Comparison of ENCODE assay signal across 28 mouse cellular contexts in genomic region chr3:79283031-79283430, GRCm38 (mm10). TPM values are rescaled to one million over a fixed set of nuclear protein-coding genes. Genes with fewer than 3 reads are reported as not detected.
DNase-seq lines count a peak whose midpoint lies in the region; ATAC-seq and TF ChIP-seq lines count a peak whose summit lies in the region.
"Had no signal": no experiment of that assay in that cellular context is flagged by ENCODE, and none has a peak within 500 bp of the region (broad histone marks: within the 10 kb centered on the region; RNA-seq: fewer than 3 reads in every experiment).

No protein-coding gene starts in this region.

- no peak for ATAC-seq in heart, embryonic 13.5 days (ENCODE audit: extremely low read depth, insufficient number of reproducible peaks, low FRiP score, low TSS enrichment)
- ATAC-seq in kidney, postnatal 0 days (replicated peaks; ENCODE audit: low FRiP score, low read depth): no peak
- ATAC-seq: forebrain, embryonic 13.5 days; intestine, embryonic 15.5 days; midbrain, embryonic 13.5 days had no signal

- intact Hi-C loops in heart, adult 2 months (cut with DNase I): no loop called here

- peak overlapping the region; percentile 7; the same call in 1 of the 2 replicates for H3K4me2 ChIP-seq in heart, embryonic 13.5 days
- no peak overlapping the region for H3K4me2 ChIP-seq in kidney, postnatal 0 days (ENCODE audit: low read length)
- H3K4me2 ChIP-seq in myocyte (ENCODE audit: low read depth): peak overlapping the region; percentile 89
- H3K4me2 ChIP-seq: heart, embryonic 12.5 days; intestine, embryonic 15.5 days had no signal

- 39% methylated on average over 2 of the region's 2 CpGs for WGBS in heart, embryonic 13.5 days
- WGBS in heart, adult 2 months: 5% methylated on average over 2 of the region's 2 CpGs
- 22% methylated on average over 2 of the region's 2 CpGs for whole genome bisulfite sequencing in kidney, postnatal 0 days
- WGBS in lung, adult 2 months: 26% methylated on average over 2 of the region's 2 CpGs

- in situ Hi-C loops in ES-E14 (cut with MboI; ENCODE audit: low sequenced_read_pairs in 2 of 2, unreplicated experiment in 2 of 2): no loop called here

- H3K79me2 ChIP-seq in heart, adult 2 months (replicated peaks; ENCODE audit: control insufficient read depth, insufficient read depth, low read length): peaks cover 11% of the 10 kb centered on the region
- peaks cover 82% of the 10 kb centered on the region for H3K79me2 ChIP-seq in myocyte (ENCODE audit: control insufficient read depth, insufficient read depth)

- H3K9ac ChIP-seq in heart, embryonic 13.5 days: 0 out of 2 replicates have a peak overlapping the region, but pooled peaks have one; percentile 28
- no peak overlapping the region for H3K9ac ChIP-seq in heart, adult 2 months (ENCODE audit: low read depth, low read length)
- no peak overlapping the region for H3K9ac ChIP-seq in kidney, postnatal 0 days (ENCODE audit: low read depth, low read length)
- no peak overlapping the region for H3K9ac ChIP-seq in ES-E14 (ENCODE audit: insufficient read depth, low read depth, low read length, poor library complexity, severe bottlenecking)
- H3K9ac ChIP-seq: forebrain, embryonic 13.5 days; heart, embryonic 12.5 days; intestine, embryonic 15.5 days; kidney, embryonic 15.5 days; midbrain, embryonic 13.5 days had no signal

- H3K9me3 ChIP-seq in heart, embryonic 13.5 days: no peaks in the 10 kb centered on the region
- H3K9me3 ChIP-seq in kidney, postnatal 0 days (replicated peaks; ENCODE audit: low read length): no peaks in the 10 kb centered on the region
- H3K9me3 ChIP-seq in ES-E14 (ENCODE audit: control insufficient read depth, insufficient read depth, low read depth, low read length): no peaks in the 10 kb centered on the region
- H3K9me3 ChIP-seq: forebrain, embryonic 13.5 days; heart, embryonic 12.5 days; intestine, embryonic 15.5 days; kidney, embryonic 15.5 days; midbrain, embryonic 13.5 days had no signal

- no peak for DNase-seq in heart, adult 2 months
- DNase-seq in kidney, postnatal 0 days (ENCODE audit: low spot score): peak; percentile 48
- no peak for DNase-seq in kidney, adult 18-20 months
- no peak for DNase-seq in ES-E14 (ENCODE audit: low read depth, low spot score)
- DNase-seq in lung, adult 2 months: no peak
- DNase-seq: adrenal gland, postnatal 36 days; cerebellum, adult 11-12 months; cerebellum, postnatal 14 days; gastrocnemius, postnatal 36 days; left cerebral cortex, postnatal 4 days; liver; lung, postnatal 10 days; retina, postnatal 1 day had no signal

- H3K27ac ChIP-seq in heart, embryonic 13.5 days (replicated peaks): no peak overlapping the region
- no peak overlapping the region; the same call in 1 of the 2 replicates for H3K27ac ChIP-seq in heart, adult 2 months
- H3K27ac ChIP-seq in kidney, postnatal 0 days: no peak overlapping the region
- H3K27ac ChIP-seq in ES-E14 (ENCODE audit: insufficient read depth, low read depth, low read length, poor library complexity, severe bottlenecking): no peak overlapping the region
- H3K27ac ChIP-seq: forebrain, embryonic 13.5 days; intestine, embryonic 15.5 days; kidney, embryonic 15.5 days; midbrain, embryonic 13.5 days; stomach, postnatal 0 days had no signal

- H3K4me3 ChIP-seq in heart, embryonic 13.5 days: no peak overlapping the region
- no peak overlapping the region for H3K4me3 ChIP-seq in heart, adult 2 months
- H3K4me3 ChIP-seq in kidney, postnatal 0 days (replicated peaks; ENCODE audit: low read depth, low read length): no peak overlapping the region
- H3K4me3 ChIP-seq in ES-E14 (ENCODE audit: insufficient read depth in 1 of 2, low read depth in 1 of 2, low read length in 2 of 2, poor library complexity in 1 of 2, severe bottlenecking in 1 of 2) (no peak overlapping the region), myocyte (no peak overlapping the region)
- H3K4me3 ChIP-seq in lung, adult 2 months (replicated peaks; ENCODE audit: extremely low read depth, low read depth, low read length): no peak overlapping the region
- H3K4me3 ChIP-seq: forebrain, embryonic 13.5 days; heart, embryonic 12.5 days; intestine, embryonic 15.5 days; kidney, embryonic 15.5 days; midbrain, embryonic 13.5 days had no signal

- TF ChIP-seq CTCF in heart, adult 2 months (IDR thresholded peaks at IDR 0.05): no peak
- no peak for TF ChIP-seq CTCF in kidney, postnatal 0 days (IDR thresholded peaks at IDR 0.05; ENCODE audit: low read depth)
- no peak for TF ChIP-seq CTCF in lung, adult 2 months (IDR thresholded peaks at IDR 0.05; ENCODE audit: insufficient read depth, low read length)

- no peaks in the 10 kb centered on the region for H3K36me3 ChIP-seq in heart, embryonic 13.5 days
- H3K36me3 ChIP-seq in heart, adult 2 months (ENCODE audit: control insufficient read depth, insufficient read depth, low read length): peaks cover 34% of the 10 kb centered on the region
- no peaks in the 10 kb centered on the region for H3K36me3 ChIP-seq in kidney, postnatal 0 days (ENCODE audit: insufficient read depth, low read length)
- no peaks in the 10 kb centered on the region for H3K36me3 ChIP-seq in ES-E14 (ENCODE audit: control insufficient read depth, insufficient read depth, low read length, poor library complexity, severe bottlenecking)
- no peaks in the 10 kb centered on the region for H3K36me3 ChIP-seq in myocyte (ENCODE audit: control insufficient read depth, insufficient read depth)
- H3K36me3 ChIP-seq: heart, embryonic 12.5 days; intestine, embryonic 15.5 days; kidney, embryonic 15.5 days; midbrain, embryonic 13.5 days had no signal

- TF ChIP-seq POLR2A in heart, adult 2 months (IDR thresholded peaks at IDR 0.05; ENCODE audit: insufficient read depth, low read depth, low read length): no peak
- TF ChIP-seq POLR2A in myocyte (IDR thresholded peaks at IDR 0.05; ENCODE audit: insufficient read length, low read depth): no peak
- no peak for TF ChIP-seq POLR2A in lung, adult 2 months (IDR thresholded peaks at IDR 0.05; ENCODE audit: borderline replicate concordance, extremely low read depth, low read depth, low read length)

- peaks cover 48% of the 10 kb centered on the region for H3K4me1 ChIP-seq in heart, embryonic 13.5 days
- H3K4me1 ChIP-seq in heart, adult 2 months (ENCODE audit: control insufficient read depth, insufficient read depth, low read length): peaks cover 34% of the 10 kb centered on the region
- H3K4me1 ChIP-seq in kidney, postnatal 0 days (replicated peaks; ENCODE audit: insufficient read depth, low read length): peaks cover 24% of the 10 kb centered on the region
- 0 out of 4 replicates have a peak, but pooled peaks cover 0 to 3% of the 10 kb centered on the region in 2 experiments for H3K4me1 ChIP-seq in ES-E14 (ENCODE audit: control insufficient read depth in 2 of 2, insufficient read depth in 2 of 2, low read length in 2 of 2, poor library complexity in 1 of 2)
- peaks cover 17% of the 10 kb centered on the region for H3K4me1 ChIP-seq in lung, adult 2 months (ENCODE audit: control insufficient read depth, insufficient read depth, low read length)

- no peak for TF ChIP-seq EP300 in heart, adult 2 months (IDR thresholded peaks at IDR 0.05; ENCODE audit: insufficient read depth, low read depth, low read length)

- no peak overlapping the region for H3ac ChIP-seq in myocyte (ENCODE audit: control insufficient read depth, insufficient read length)

- no peaks in the 10 kb centered on the region for H3K27me3 ChIP-seq in heart, embryonic 13.5 days (replicated peaks)
- no peaks in the 10 kb centered on the region for H3K27me3 ChIP-seq in heart, adult 2 months (ENCODE audit: control insufficient read depth, insufficient read depth, low read length)
- no peaks in the 10 kb centered on the region for H3K27me3 ChIP-seq in kidney, postnatal 0 days (ENCODE audit: insufficient read depth, low read length)
- H3K27me3 ChIP-seq in myocyte (ENCODE audit: control insufficient read depth, insufficient read depth, insufficient read length): no peaks in the 10 kb centered on the region
- H3K27me3 ChIP-seq: forebrain, embryonic 13.5 days; heart, embryonic 12.5 days; intestine, embryonic 15.5 days; kidney, embryonic 15.5 days had no signal

TF ChIP-seq in ES-E14, 5 proteins besides CTCF, POLR2A, EP300 and RAD21:
- TF ChIP-seq MAFK (IDR thresholded peaks at IDR 0.05; ENCODE audit: insufficient read depth, low read depth, low read length): 0 out of 2 replicates have a peak, but pooled peaks have one; percentile 21
- no peak for TF ChIP-seq ZNF384 (IDR thresholded peaks at IDR 0.05; ENCODE audit: low read depth, low read length)

TF ChIP-seq in myocyte, 11 proteins besides CTCF, POLR2A, EP300 and RAD21:
- TF ChIP-seq TCF12 (IDR thresholded peaks at IDR 0.05; ENCODE audit: insufficient read depth, poor library complexity, severe bottlenecking): no peak
- TF ChIP-seq MYOG (IDR thresholded peaks at IDR 0.05; ENCODE audit: control insufficient read depth in 1 of 3, insufficient read depth in 1 of 3, insufficient read length in 2 of 3, low read depth in 2 of 3): no peak
- TF ChIP-seq USF1 (IDR thresholded peaks at IDR 0.05; ENCODE audit: low read depth): no peak

RNA-seq across cellular contexts. Expression of gene Rapgef2, which starts 3.3 kb away (rescaled TPM):
- 4.1 and 4.6 TPM in 2 replicates for polyA plus RNA-seq in heart, embryonic 13.5 days (2015; fragmentation: Nextera tagmentation; extraction: Ambion mirVana)
- 10 to 100 TPM; 31.7 to 36.2 TPM for total RNA-seq in heart, adult 2 months (2021)
- 10.6 and 15.4 TPM in 2 replicates for polyA plus RNA-seq in heart, adult 2 months (2012; rRNA removed)
- polyA plus RNA-seq in kidney, postnatal 0 days (2015; fragmentation: Nextera tagmentation; extraction: Ambion mirVana): 3.7 and 4.4 TPM in 2 replicates
- total RNA-seq in ES-E14 (2012; rRNA removed): 9.7 and 12.0 TPM in 2 replicates
- polyA plus RNA-seq in myocyte (2012; fragmentation: generic; extraction: Trizol): 5.8 TPM
- 14.3 and 17.3 TPM in 2 replicates for polyA plus RNA-seq in lung, adult 2 months (2012; rRNA removed)

RNA-seq across cellular contexts. Expression of gene Gm17359, which starts 53.4 kb away (rescaled TPM):
- polyA plus RNA-seq in heart, embryonic 13.5 days (2015; fragmentation: Nextera tagmentation; extraction: Ambion mirVana): not detected in 2 replicates
- total RNA-seq in heart, adult 2 months (2021): not detected
- 0.14 and 0.15 TPM in 2 replicates for polyA plus RNA-seq in heart, adult 2 months (2012; rRNA removed)
- polyA plus RNA-seq in kidney, postnatal 0 days (2015; fragmentation: Nextera tagmentation; extraction: Ambion mirVana): not detected in 2 replicates
- not detected in 2 replicates for total RNA-seq in ES-E14 (2012; rRNA removed)
- polyA plus RNA-seq in myocyte (2012; fragmentation: generic; extraction: Trizol): not detected
- polyA plus RNA-seq in lung, adult 2 months (2012; rRNA removed): not detected in 2 replicates
- total RNA-seq: adrenal gland, postnatal 36 days; gastrocnemius, postnatal 36 days; hematopoietic stem cell, adult 5-6 weeks; layer of hippocampus, adult 8-10 months; left cerebral cortex, adult 18-20 months; left cerebral cortex, postnatal 4 days; megakaryocyte progenitor cell, adult 5-6 weeks had no signal
- polyA plus RNA-seq: forebrain, embryonic 13.5 days; heart, embryonic 12.5 days; intestine, embryonic 15.5 days; kidney, embryonic 15.5 days; liver, embryonic 16.5 days; midbrain, embryonic 13.5 days; stomach, postnatal 0 days; thymus, postnatal 0 days; urinary bladder, adult 2 months had no signal
